Mouse (Mus musculus) forebrain, embryonic 16.5 days (tissue): Measurements from ENCODE around the gene Gm20481. TPM values are rescaled to one million over a fixed set of nuclear protein-coding genes. Genes with fewer than 3 reads are reported as not detected.
"Not testable (repeated sequence)": the region's sequence is repeated elsewhere in the genome, so short reads cannot be mapped to it uniquely, and the experiment has no call there.

Experiments used
- ATAC-seq: fragments of 200-750 bp; cut with Nextera tagmentation; 2 replicates; pipeline ENCODE4 v1.8.0; 2017; ENCODE audit warnings: mild to moderate bottlenecking, moderate library complexity
- H3K27ac ChIP-seq: fragments of 300-500 bp; sonication (generic); 2 replicates; pipeline ENCODE4 v1.5.1; 2014; ENCODE audit warnings: low read length, control low read depth
- H3K27me3 ChIP-seq: fragments of 300-500 bp; sonication (generic); replicated peaks from 2 replicates; pipeline ENCODE4 v1.6.1; 2014; ENCODE audit warnings: low read length; ENCODE audit not compliant: control insufficient read depth, insufficient read depth
- H3K36me3 ChIP-seq: fragments of 300-500 bp; sonication (generic); 2 replicates; pipeline ENCODE4 v1.6.1; 2014; ENCODE audit not compliant: control insufficient read depth, insufficient read depth
- H3K4me1 ChIP-seq: fragments of 300-500 bp; sonication (generic); replicated peaks from 2 replicates; pipeline ENCODE4 v1.6.1; 2014; ENCODE audit warnings: low read length; ENCODE audit not compliant: control insufficient read depth, insufficient read depth
- H3K4me2 ChIP-seq: fragments of 300-500 bp; sonication (generic); 2 replicates; pipeline ENCODE4 v1.6.1; 2014; ENCODE audit warnings: mild to moderate bottlenecking, low read length, control low read depth
- H3K4me3 ChIP-seq: fragments of 300-500 bp; sonication (generic); replicated peaks from 2 replicates; pipeline ENCODE4 v1.5.1; 2014; ENCODE audit warnings: mild to moderate bottlenecking, low read length, control low read depth
- H3K9ac ChIP-seq: fragments of 300-500 bp; sonication (generic); replicated peaks from 2 replicates; pipeline ENCODE4 v1.6.1; 2014; ENCODE audit warnings: low read depth, low read length, control low read depth
- H3K9me3 ChIP-seq: fragments of 300-500 bp; sonication (generic); 2 replicates; pipeline ENCODE4 v1.6.1; 2016; ENCODE audit warnings: low read length; ENCODE audit not compliant: control insufficient read depth
- WGBS: fragments of 180-500 bp; shearing (Covaris S2); extraction: QIAGEN DNeasy Blood & Tissue Kit; methylation state at CpG from one replicate; pipeline ENCODE4 v1.1.7; 2014; 5-methylcytosine and 5-hydroxymethylcytosine counted together
- polyA plus RNA-seq: library from polyadenylated mRNA; unstranded; fragments of >200 nt; fragmentation: Nextera tagmentation; extraction: Ambion mirVana; gene quantifications from 2 replicates; pipeline ENCODE4 v1.2.1, GENCODE M21; 2015

Gene Gm20481
- polyA plus RNA-seq, 1 experiment from 2014 or later = not detected

GRCm38 (mm10) chr17:34934830-34935229, 34.9 kb upstream of the Gm20481 start:
- no peak overlapping the region for H3K27ac ChIP-seq
- no peak overlapping the region for H3K4me2 ChIP-seq
- no peak overlapping the region for H3K9ac ChIP-seq
- peaks cover 9% of the 10 kb centered on the region for H3K4me1 ChIP-seq
- H3K9me3 ChIP-seq = no peaks in the 10 kb centered on the region
- no peak for ATAC-seq
- WGBS = 55% methylated on average over 8 of the region's 8 CpGs
- H3K4me3 ChIP-seq = no peak overlapping the region
- H3K27me3 ChIP-seq = no peaks in the 10 kb centered on the region
- H3K36me3 ChIP-seq = no peaks in the 10 kb centered on the region; the same call in 1 of the 2 replicates

GRCm38 (mm10) chr17:34937960-34938505, 31.7 kb upstream of the Gm20481 start:
- WGBS = 88% methylated on average over 6 of the region's 6 CpGs
- Histone ChIP-seq H3K36me3 (no peaks in the 10 kb centered on the region; the same call in 1 of the 2 replicates), H3K4me3 (no peak overlapping the region), H3K9me3 (no peaks in the 10 kb centered on the region), H3K27me3 (no peaks in the 10 kb centered on the region), H3K9ac (no peak overlapping the region), H3K4me1 (peaks cover 3% of the 10 kb centered on the region; the same call in 1 of the 2 replicates), H3K27ac (no peak overlapping the region), H3K4me2 (no peak overlapping the region)
- ATAC-seq = no peak

- no peak for ATAC-seq
- Histone ChIP-seq H3K9me3 (no peaks in the 10 kb centered on the region), H3K4me1 (peaks cover 3% of the 10 kb centered on the region; the same call in 1 of the 2 replicates), H3K27me3 (no peaks in the 10 kb centered on the region), H3K36me3 (no peaks in the 10 kb centered on the region), H3K4me3 (peak overlapping the region; percentile 22), H3K27ac (no peak overlapping the region), H3K4me2 (peak overlapping the region; percentile 37), H3K9ac (peak overlapping the region; percentile 39)
- WGBS = 5% methylated on average over 15 of the region's 15 CpGs
Measured at GRCm38 (mm10) chr17:34941344-34942041, 28.2 kb upstream of the Gm20481 start.

DNA sequence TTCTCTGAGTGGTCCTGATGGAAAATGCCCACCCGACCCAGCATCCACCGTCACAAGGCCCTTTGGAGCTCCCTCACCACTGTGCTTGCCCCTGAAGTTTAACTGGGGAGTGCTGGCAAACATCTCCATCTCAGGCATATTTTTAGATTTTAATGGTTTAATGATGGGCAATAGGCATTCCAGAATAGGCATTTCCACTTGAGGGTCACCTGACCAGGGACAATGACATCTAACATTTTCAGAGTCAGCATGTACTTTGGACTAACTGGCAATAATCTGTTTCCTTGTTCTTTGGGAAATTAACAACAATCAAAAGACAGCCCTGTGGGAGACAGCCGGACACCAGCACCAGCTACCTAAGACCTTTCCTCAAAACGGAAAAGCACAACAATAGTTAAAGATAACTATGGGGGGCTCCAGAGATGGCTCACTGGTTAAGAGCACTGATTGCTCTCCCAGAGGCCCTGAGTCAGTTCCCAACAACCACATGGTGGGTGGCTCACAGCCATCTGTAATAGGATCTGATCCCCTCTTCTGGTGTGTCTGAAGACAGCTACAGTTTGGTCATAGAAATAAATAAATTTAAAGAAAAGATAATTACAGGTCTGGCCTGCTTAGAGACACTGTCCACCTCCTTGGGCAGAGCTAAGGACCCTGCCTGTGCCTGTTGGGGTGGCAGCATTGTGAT, 26.4 kb upstream of the Gm20481 start:
- no peak overlapping the region for H3K9ac ChIP-seq
- peaks cover 3% of the 10 kb centered on the region; the same call in 1 of the 2 replicates for H3K4me1 ChIP-seq
- H3K36me3 ChIP-seq = no peaks in the 10 kb centered on the region
- H3K27ac ChIP-seq = no peak overlapping the region
- H3K4me3 ChIP-seq = no peak overlapping the region
- WGBS = 91% methylated on average over 4 of the region's 4 CpGs
- no peaks in the 10 kb centered on the region for H3K27me3 ChIP-seq
- ATAC-seq = no peak
- H3K4me2 ChIP-seq = no peak overlapping the region
- no peaks in the 10 kb centered on the region for H3K9me3 ChIP-seq

- no peak overlapping the region for H3K27ac ChIP-seq
- no peak overlapping the region for H3K9ac ChIP-seq
- no peaks in the 10 kb centered on the region for H3K27me3 ChIP-seq
- ATAC-seq = no peak
- H3K36me3 ChIP-seq = 0 out of 2 replicates have a peak, but pooled peaks cover under 1% of the 10 kb centered on the region
- no peak overlapping the region for H3K4me2 ChIP-seq
- no peaks in the 10 kb centered on the region for H3K9me3 ChIP-seq
- H3K4me1 ChIP-seq = peaks cover 3% of the 10 kb centered on the region; the same call in 1 of the 2 replicates
- no peak overlapping the region for H3K4me3 ChIP-seq
Measured at GRCm38 (mm10) chr17:34944362-34944761, 25.4 kb upstream of the Gm20481 start.

DNA sequence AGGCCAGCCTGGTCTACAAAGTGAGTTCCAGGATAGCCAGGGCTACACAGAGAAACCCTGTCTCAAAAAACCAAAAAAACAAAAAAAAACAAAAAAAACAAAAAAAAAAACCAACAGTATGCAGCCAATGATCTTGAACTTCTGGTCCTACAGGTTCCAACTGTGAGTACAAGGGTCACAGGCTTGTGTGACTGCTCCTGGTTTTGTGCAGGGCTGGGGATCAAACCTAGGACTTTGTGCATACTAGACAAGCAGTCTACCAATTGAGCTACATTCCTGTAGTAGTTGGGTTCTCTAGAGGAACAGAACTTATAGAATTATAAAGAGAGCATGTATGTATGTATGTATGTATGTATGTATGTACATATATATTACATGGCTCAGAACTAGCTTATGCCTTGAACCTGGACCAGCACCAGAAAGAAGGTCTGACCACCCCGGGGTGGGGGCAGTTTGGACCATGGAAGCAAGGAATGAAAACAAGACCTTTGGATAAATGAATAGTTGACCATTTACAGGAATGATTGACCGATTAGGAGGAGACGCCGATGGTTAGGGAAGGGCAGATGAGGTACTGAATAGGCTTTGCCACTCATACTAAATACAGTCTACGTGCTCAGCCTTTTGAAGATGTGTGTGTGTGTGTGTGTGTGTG, 23.1 kb upstream of the Gm20481 start:
- no peak overlapping the region for H3K4me2 ChIP-seq
- no peak overlapping the region for H3K27ac ChIP-seq
- peaks cover 10% of the 10 kb centered on the region for H3K36me3 ChIP-seq
- WGBS = 90% methylated on average over 5 of the region's 5 CpGs
- no peaks in the 10 kb centered on the region for H3K9me3 ChIP-seq
- H3K27me3 ChIP-seq = no peaks in the 10 kb centered on the region
- H3K9ac ChIP-seq = no peak overlapping the region
- H3K4me1 ChIP-seq = peaks cover 18% of the 10 kb centered on the region
- no peak for ATAC-seq
- no peak overlapping the region for H3K4me3 ChIP-seq

GRCm38 (mm10) chr17:34947606-34948005, 22.1 kb upstream of the Gm20481 start:
- ATAC-seq = no peak

GRCm38 (mm10) chr17:34948721-34949552, 20.8 kb upstream of the Gm20481 start:
- 58% methylated on average over 9 of the region's 9 CpGs for WGBS
- not testable (repeated sequence) for ATAC-seq, H3K36me3 ChIP-seq, H3K27me3 ChIP-seq, H3K9me3 ChIP-seq, H3K4me3 ChIP-seq, H3K27ac ChIP-seq, H3K4me2 ChIP-seq, H3K9ac ChIP-seq
- peaks cover 16% of the 10 kb centered on the region for H3K4me1 ChIP-seq

More at GRCm38 (mm10) chr17:34947606-34948005, 22.1 kb upstream of the Gm20481 start:
- 20% methylated on average over 8 of the region's 8 CpGs for WGBS
- no peak overlapping the region for H3K9ac ChIP-seq
- H3K27ac ChIP-seq = no peak overlapping the region
- H3K36me3 ChIP-seq = peaks cover 10% of the 10 kb centered on the region
- H3K4me1 ChIP-seq = peaks cover 16% of the 10 kb centered on the region
- H3K4me2 ChIP-seq = no peak overlapping the region
- no peaks in the 10 kb centered on the region for H3K27me3 ChIP-seq
- no peaks in the 10 kb centered on the region for H3K9me3 ChIP-seq
- no peak overlapping the region for H3K4me3 ChIP-seq
